Mouse (Mus musculus) heart, embryonic 11.5 days (tissue): ENCODE results near the gene 4930595D18Rik. TPM values are rescaled to one million over a fixed set of nuclear protein-coding genes. Genes with fewer than 3 reads are reported as not detected.

Experiments used
- ATAC-seq: fragments of 200-750 bp; cut with Nextera tagmentation; replicated peaks from 2 replicates; pipeline ENCODE4 v1.8.0; 2017; ENCODE audit warnings: moderate library complexity; ENCODE audit not compliant: insufficient number of reproducible peaks, low FRiP score, low TSS enrichment
- H3K27ac ChIP-seq: fragments of 300-500 bp; sonication (generic); 2 replicates; pipeline ENCODE4 v1.5.1; 2014; ENCODE audit warnings: mild to moderate bottlenecking, low read depth, low read length
- H3K27me3 ChIP-seq: fragments of 300-500 bp; sonication (generic); 2 replicates; pipeline ENCODE4 v1.6.1; 2014; ENCODE audit warnings: mild to moderate bottlenecking, low read length, mixed read lengths; ENCODE audit not compliant: control insufficient read depth, insufficient read depth
- H3K36me3 ChIP-seq: fragments of 300-500 bp; sonication (generic); 2 replicates; pipeline ENCODE4 v1.6.1; 2014; ENCODE audit warnings: mild to moderate bottlenecking, low read length, moderate library complexity, mixed read lengths; ENCODE audit not compliant: control insufficient read depth, insufficient read depth
- H3K4me1 ChIP-seq: fragments of 300-500 bp; sonication (generic); 2 replicates; pipeline ENCODE4 v1.6.1; 2014; ENCODE audit warnings: low read length; ENCODE audit not compliant: control insufficient read depth, insufficient read depth
- H3K4me2 ChIP-seq: fragments of 300-500 bp; sonication (generic); 2 replicates; pipeline ENCODE4 v1.6.1; 2014; ENCODE audit warnings: mild to moderate bottlenecking, moderate library complexity
- H3K4me3 ChIP-seq: fragments of 300-500 bp; sonication (generic); 2 replicates; pipeline ENCODE4 v1.5.1; 2014; ENCODE audit warnings: low read depth, low read length
- H3K9ac ChIP-seq: fragments of 300-500 bp; sonication (generic); 2 replicates; pipeline ENCODE4 v1.6.1; 2014; ENCODE audit warnings: mild to moderate bottlenecking, low read depth, low read length, moderate library complexity
- H3K9me3 ChIP-seq: fragments of 300-500 bp; sonication (generic); replicated peaks from 2 replicates; pipeline ENCODE4 v1.6.1; 2016; ENCODE audit warnings: low read length; ENCODE audit not compliant: control insufficient read depth
- WGBS: fragments of 180-500 bp; shearing (Covaris S2); extraction: QIAGEN DNeasy Blood & Tissue Kit; methylation state at CpG from one replicate; pipeline ENCODE4 v1.1.7; 2014; ENCODE audit not compliant: insufficient replicate concordance; 5-methylcytosine and 5-hydroxymethylcytosine counted together
- polyA plus RNA-seq: library from polyadenylated mRNA; unstranded; fragments of >200 nt; fragmentation: Nextera tagmentation; extraction: Ambion mirVana; gene quantifications from 2 replicates; pipeline ENCODE4 v1.2.1, GENCODE M21; 2014

Gene 4930595D18Rik
- polyA plus RNA-seq, 1 experiment from 2014 or later, result not detected

DNA sequence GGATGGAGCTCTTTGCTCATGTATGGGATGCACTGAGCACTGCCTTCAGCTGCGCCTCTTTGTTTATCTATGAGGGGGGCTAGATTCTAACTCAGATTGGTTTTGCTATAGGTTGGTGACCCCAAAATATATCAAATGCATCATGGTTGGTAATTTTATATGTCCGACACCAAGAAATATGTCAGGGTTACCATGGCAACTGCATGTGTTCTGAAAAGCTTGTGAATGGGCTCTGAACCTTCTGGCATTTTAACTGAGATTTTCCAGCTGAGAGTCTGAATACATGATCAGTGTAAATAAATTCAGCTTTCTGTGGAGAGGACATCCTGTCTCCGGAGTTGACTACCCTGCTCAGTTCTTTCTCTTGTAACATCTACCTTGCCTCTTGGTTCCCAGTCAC is 19.7 kb upstream of the 4930595D18Rik start:
- WGBS, result 76% methylated on average over 3 of the region's 3 CpGs

DNA sequence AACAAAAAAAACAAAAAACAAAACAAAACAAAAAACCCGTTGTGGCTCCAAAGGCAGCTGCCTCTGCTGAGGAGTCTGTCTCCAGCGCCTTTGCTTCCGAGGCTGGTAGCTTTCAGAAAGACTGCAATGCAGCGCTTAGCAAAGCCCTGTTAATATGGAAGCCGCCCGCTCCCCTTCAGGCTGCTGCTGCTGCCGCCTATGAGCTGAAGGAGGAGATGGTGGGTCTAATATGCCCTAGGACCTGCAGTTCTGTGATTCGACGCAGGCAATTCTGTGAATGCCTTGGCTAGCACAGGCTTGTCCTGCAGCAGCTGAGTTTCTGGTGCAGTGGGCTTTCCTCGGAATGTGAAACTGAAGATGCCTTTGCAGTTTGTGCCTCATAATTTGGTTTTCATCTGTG is 18.8 kb upstream of the 4930595D18Rik start:
- 75% methylated on average over 10 of the region's 10 CpGs for WGBS
- Histone ChIP-seq H3K27me3 (no peaks in the 10 kb centered on the region), H3K4me1 (peaks cover 3% of the 10 kb centered on the region; the same call in 1 of the 2 replicates), H3K4me3 (no peak overlapping the region), H3K4me2 (no peak overlapping the region), H3K36me3 (no peaks in the 10 kb centered on the region), H3K27ac (no peak overlapping the region), H3K9ac (no peak overlapping the region), H3K9me3 (no peaks in the 10 kb centered on the region)
- ATAC-seq, result no peak

More for the DNA sequence above, 19.7 kb upstream of the 4930595D18Rik start:
- Histone ChIP-seq H3K36me3 (no peaks in the 10 kb centered on the region), H3K9me3 (no peaks in the 10 kb centered on the region), H3K4me1 (peaks cover 3% of the 10 kb centered on the region; the same call in 1 of the 2 replicates), H3K9ac (no peak overlapping the region), H3K27ac (no peak overlapping the region), H3K27me3 (no peaks in the 10 kb centered on the region), H3K4me3 (no peak overlapping the region), H3K4me2 (no peak overlapping the region)
- no peak for ATAC-seq

- no peak overlapping the region for H3K4me3 ChIP-seq
- peaks cover 5% of the 10 kb centered on the region; the same call in 1 of the 2 replicates for H3K4me1 ChIP-seq
- no peak overlapping the region for H3K4me2 ChIP-seq
- H3K9ac ChIP-seq, result no peak overlapping the region
- no peak overlapping the region for H3K27ac ChIP-seq
- no peaks in the 10 kb centered on the region for H3K27me3 ChIP-seq
- H3K9me3 ChIP-seq, result no peaks in the 10 kb centered on the region
- no peak for ATAC-seq
- WGBS, result 73% methylated on average over 4 of the region's 4 CpGs
- no peaks in the 10 kb centered on the region for H3K36me3 ChIP-seq
Measured at GRCm38 (mm10) chr12:111196548-111196947, 12.3 kb upstream of the 4930595D18Rik start.

DNA sequence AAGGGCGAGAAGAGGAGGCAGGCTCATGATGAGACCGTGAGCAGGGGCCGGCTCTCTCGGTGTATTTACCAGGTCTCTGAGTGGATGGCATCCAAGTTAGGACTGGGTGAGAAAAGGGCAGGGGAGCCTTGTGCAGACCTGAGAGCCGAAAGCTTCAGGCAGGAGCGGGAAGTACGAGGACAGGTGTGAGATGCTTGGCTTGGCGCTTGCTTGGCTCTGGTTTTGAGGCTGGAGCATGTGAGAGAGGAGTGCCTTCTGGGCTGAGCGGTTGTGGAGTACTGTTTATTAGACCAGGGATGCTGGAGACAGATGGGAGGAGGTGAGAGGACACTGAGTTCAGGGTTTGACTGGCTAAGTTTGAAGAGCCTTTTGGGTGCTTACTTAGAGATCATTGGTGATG is 9.0 kb upstream of the 4930595D18Rik start:
- H3K9me3 ChIP-seq, result no peaks in the 10 kb centered on the region
- H3K4me3 ChIP-seq, result no peak overlapping the region
- H3K9ac ChIP-seq, result no peak overlapping the region
- WGBS, result 69% methylated on average over 9 of the region's 9 CpGs
- 0 out of 2 replicates have a peak, but pooled peaks cover 3% of the 10 kb centered on the region for H3K4me1 ChIP-seq
- no peak for ATAC-seq
- H3K27me3 ChIP-seq, result no peaks in the 10 kb centered on the region
- no peak overlapping the region for H3K4me2 ChIP-seq
- H3K27ac ChIP-seq, result no peak overlapping the region
- no peaks in the 10 kb centered on the region for H3K36me3 ChIP-seq

GRCm38 (mm10) chr12:111192777-111193176 is 8.5 kb upstream of the 4930595D18Rik start:
- Histone ChIP-seq H3K9ac (no peak overlapping the region), H3K4me2 (no peak overlapping the region), H3K4me1 (0 out of 2 replicates have a peak, but pooled peaks cover 3% of the 10 kb centered on the region), H3K27me3 (no peaks in the 10 kb centered on the region), H3K9me3 (no peaks in the 10 kb centered on the region), H3K27ac (no peak overlapping the region), H3K4me3 (no peak overlapping the region), H3K36me3 (no peaks in the 10 kb centered on the region)
- WGBS, result 72% methylated on average over 6 of the region's 6 CpGs
- no peak for ATAC-seq

- Histone ChIP-seq H3K4me1 (0 out of 2 replicates have a peak, but pooled peaks cover 8% of the 10 kb centered on the region), H3K27me3 (no peaks in the 10 kb centered on the region), H3K36me3 (no peaks in the 10 kb centered on the region), H3K4me3 (no peak overlapping the region), H3K9ac (no peak overlapping the region), H3K4me2 (no peak overlapping the region), H3K9me3 (no peaks in the 10 kb centered on the region), H3K27ac (no peak overlapping the region)
- WGBS, result 82% methylated on average over 2 of the region's 2 CpGs
- no peak for ATAC-seq
Measured at GRCm38 (mm10) chr12:111190891-111191290, 6.6 kb upstream of the 4930595D18Rik start.

DNA sequence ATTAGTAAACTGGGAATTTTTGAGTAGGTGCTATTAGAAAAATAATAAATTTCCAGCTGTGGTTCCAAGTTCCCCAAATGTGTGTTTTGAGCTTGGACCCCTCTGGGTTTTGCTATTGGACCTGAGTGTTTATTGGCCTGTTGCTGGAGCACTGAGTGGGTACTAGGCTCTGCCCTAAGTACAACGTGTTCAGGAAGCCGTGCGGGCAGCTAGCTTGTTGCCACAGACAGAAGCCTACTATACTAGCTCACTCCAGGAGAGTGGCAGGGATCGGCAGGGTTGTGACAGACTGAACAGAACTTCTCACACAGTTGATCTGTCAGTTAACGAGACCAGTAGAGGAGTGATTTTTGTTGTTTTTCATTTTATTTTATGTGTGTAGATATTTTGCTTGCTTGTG is 6.1 kb upstream of the 4930595D18Rik start:
- no peaks in the 10 kb centered on the region for H3K9me3 ChIP-seq
- H3K9ac ChIP-seq, result no peak overlapping the region
- no peaks in the 10 kb centered on the region for H3K27me3 ChIP-seq
- no peaks in the 10 kb centered on the region for H3K36me3 ChIP-seq
- 85% methylated on average over 5 of the region's 5 CpGs for whole genome bisulfite sequencing
- H3K4me1 ChIP-seq, result 0 out of 2 replicates have a peak, but pooled peaks cover 8% of the 10 kb centered on the region
- no peak overlapping the region for H3K4me2 ChIP-seq
- ATAC-seq, result no peak
- no peak overlapping the region for H3K4me3 ChIP-seq
- no peak overlapping the region for H3K27ac ChIP-seq

DNA sequence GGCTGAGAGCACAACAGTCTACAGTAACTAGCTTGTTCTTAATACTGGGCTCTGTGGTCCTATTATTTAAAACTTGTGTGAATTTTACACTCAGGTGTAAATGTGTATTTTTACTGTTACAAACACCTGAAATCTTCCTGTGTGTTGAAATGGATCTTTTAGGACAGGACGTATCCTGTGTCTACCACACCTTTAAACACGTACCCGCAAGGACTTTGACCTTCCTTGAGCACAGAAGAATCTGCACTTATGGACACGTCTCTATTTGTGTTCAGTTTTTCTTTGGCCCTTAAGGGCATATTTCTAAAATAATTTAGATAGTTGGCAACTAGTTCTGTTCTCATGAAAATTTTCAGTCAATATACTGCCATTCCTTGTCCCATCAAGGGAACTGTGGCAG is 4.0 kb upstream of the 4930595D18Rik start:
- Histone ChIP-seq H3K4me2 (no peak overlapping the region), H3K27me3 (no peaks in the 10 kb centered on the region), H3K4me3 (no peak overlapping the region), H3K4me1 (peaks cover 14% of the 10 kb centered on the region; the same call in 1 of the 2 replicates), H3K36me3 (no peaks in the 10 kb centered on the region), H3K27ac (no peak overlapping the region), H3K9me3 (no peaks in the 10 kb centered on the region), H3K9ac (no peak overlapping the region)
- ATAC-seq, result no peak
- 85% methylated on average over 4 of the region's 4 CpGs for WGBS

- Histone ChIP-seq H3K4me3 (no peak overlapping the region), H3K9ac (no peak overlapping the region), H3K9me3 (no peaks in the 10 kb centered on the region), H3K27me3 (no peaks in the 10 kb centered on the region), H3K4me2 (no peak overlapping the region), H3K4me1 (peaks cover 11% of the 10 kb centered on the region; the same call in 1 of the 2 replicates), H3K36me3 (no peaks in the 10 kb centered on the region), H3K27ac (no peak overlapping the region)
- ATAC-seq, result no peak
- WGBS, result 74% methylated on average over 3 of the region's 3 CpGs
Measured at GRCm38 (mm10) chr12:111186986-111187385, 2.7 kb upstream of the 4930595D18Rik start.
